Mouse (Mus musculus): Measurements from ENCODE around the gene Mras.

The Mras gene

GRCm38 (mm10) chr9:99440941-99441340, 3.8 kb upstream of the Mras start:
- no peak for DNase-seq (ENCODE audit: low read depth)

GRCm38 (mm10) chr9:99439064-99439463, 1.9 kb upstream of the Mras start:
- no peak for DNase-seq (ENCODE audit: low read depth)

- no peak for DNase-seq (ENCODE audit: low read depth)
Measured at GRCm38 (mm10) chr9:99437781-99438565, 792 bp upstream of the Mras start.

- peak; percentile 22 for DNase-seq (ENCODE audit: low read depth)
Measured at GRCm38 (mm10) chr9:99436182-99437030, 775 bp downstream of the Mras start.

GRCm38 (mm10) chr9:99435619-99436181, 1.5 kb downstream of the Mras start:
- DNase-seq (ENCODE audit: low read depth), result no peak

GRCm38 (mm10) chr9:99434892-99435618, 2.1 kb downstream of the Mras start:
- DNase-seq (ENCODE audit: low read depth), result no peak

GRCm38 (mm10) chr9:99432478-99432877, 4.7 kb downstream of the Mras start:
- no peak for DNase-seq (ENCODE audit: low read depth)

GRCm38 (mm10) chr9:99431963-99432362, 5.2 kb downstream of the Mras start:
- DNase-seq (ENCODE audit: low read depth), result no peak

- DNase-seq (ENCODE audit: low read depth), result no peak
Measured at GRCm38 (mm10) chr9:99431346-99431745, 5.8 kb downstream of the Mras start.

- DNase-seq (ENCODE audit: low read depth), result no peak
Measured at GRCm38 (mm10) chr9:99430806-99431205, 6.4 kb downstream of the Mras start.

- DNase-seq (ENCODE audit: low read depth), result no peak
Measured at GRCm38 (mm10) chr9:99429845-99430244, 7.3 kb downstream of the Mras start.

- DNase-seq (ENCODE audit: low read depth), result no peak
Measured at GRCm38 (mm10) chr9:99428601-99429331, 8.4 kb downstream of the Mras start.

- DNase-seq (ENCODE audit: low read depth), result no peak
Measured at GRCm38 (mm10) chr9:99425262-99425661, 11.9 kb downstream of the Mras start.

GRCm38 (mm10) chr9:99424574-99424863, 12.7 kb downstream of the Mras start:
- no peak for DNase-seq (ENCODE audit: low read depth)

- DNase-seq (ENCODE audit: low read depth), result no peak
Measured at GRCm38 (mm10) chr9:99423692-99424573, 13.2 kb downstream of the Mras start.

GRCm38 (mm10) chr9:99421914-99422313, 15.3 kb downstream of the Mras start:
- DNase-seq (ENCODE audit: low read depth), result no peak

- DNase-seq (ENCODE audit: low read depth), result no peak
Measured at GRCm38 (mm10) chr9:99419951-99420701, 17.1 kb downstream of the Mras start.

GRCm38 (mm10) chr9:99418377-99418776, 18.8 kb downstream of the Mras start:
- no peak for DNase-seq (ENCODE audit: low read depth)

GRCm38 (mm10) chr9:99417288-99417846, 19.8 kb downstream of the Mras start:
- DNase-seq (ENCODE audit: low read depth), result no peak

- no peak for DNase-seq (ENCODE audit: low read depth)
Measured at GRCm38 (mm10) chr9:99416809-99417208, 20.4 kb downstream of the Mras start.
